19 mouse cellular contexts compared by ENCODE assay signal in genomic region chr2:12293458-12293857, GRCm38 (mm10). TPM values are rescaled to one million over a fixed set of nuclear protein-coding genes. Genes with fewer than 3 reads are reported as not detected.
DNase-seq lines count a peak whose midpoint lies in the region; ATAC-seq and TF ChIP-seq lines count a peak whose summit lies in the region.
"Had no signal": no experiment of that assay in that cellular context is flagged by ENCODE, and none has a peak within 500 bp of the region (broad histone marks: within the 10 kb centered on the region; RNA-seq: fewer than 3 reads in every experiment).

No protein-coding gene starts in this region.

- no peak for ATAC-seq in hindbrain, postnatal 0 days
- ATAC-seq in hindbrain, embryonic 16.5 days: no peak
- no peak for ATAC-seq in inflammation-experienced regulatory T-cells, adult 6 months
- ATAC-seq: intestine, embryonic 16.5 days had no signal

- H3K27ac ChIP-seq in hindbrain, postnatal 0 days: no peak overlapping the region
- H3K27ac ChIP-seq in hindbrain, embryonic 16.5 days (ENCODE audit: low read depth, low read length): no peak overlapping the region
- H3K27ac ChIP-seq in layer of hippocampus, adult 2 months: peak overlapping the region; percentile 92
- H3K27ac ChIP-seq in embryonic facial prominence, embryonic 10.5 days (replicated peaks): no peak overlapping the region
- H3K27ac ChIP-seq: gastrocnemius, adult 2 months; liver, embryonic 15.5 days; macrophage had no signal

- H3K9me3 ChIP-seq in hindbrain, postnatal 0 days (ENCODE audit: low read length): no peaks in the 10 kb centered on the region
- no peaks in the 10 kb centered on the region for H3K9me3 ChIP-seq in hindbrain, embryonic 16.5 days (ENCODE audit: control insufficient read depth, low read length)
- no peaks in the 10 kb centered on the region for H3K9me3 ChIP-seq in embryonic facial prominence, embryonic 10.5 days
- H3K9me3 ChIP-seq: heart, embryonic 12.5 days; hindbrain, embryonic 13.5 days; liver, embryonic 15.5 days; neural tube, embryonic 13.5 days had no signal

- H3K4me2 ChIP-seq in hindbrain, postnatal 0 days (ENCODE audit: low read depth, low read length): no peak overlapping the region
- no peak overlapping the region for H3K4me2 ChIP-seq in hindbrain, embryonic 16.5 days (ENCODE audit: low read length)
- H3K4me2 ChIP-seq: heart, embryonic 12.5 days; hindbrain, embryonic 13.5 days; liver, embryonic 15.5 days; midbrain, embryonic 11.5 days; neural tube, embryonic 13.5 days had no signal

- peak; percentile 35 for DNase-seq in hindbrain, postnatal 0 days (ENCODE audit: low spot score)
- DNase-seq in layer of hippocampus, adult 2 months (ENCODE audit: low spot score in 2 of 2): no peak
- DNase-seq in layer of hippocampus, postnatal 10 days (ENCODE audit: low spot score in 2 of 2): no peak
- DNase-seq in embryonic facial prominence, embryonic 10.5 days (ENCODE audit: low spot score): peak; percentile 23
- DNase-seq in kidney, postnatal 4 days: peak; percentile 24 to 44
- DNase-seq: adrenal gland, postnatal 36 days; B cell, adult 2 months; cerebellum, adult 2 months; thymus, postnatal 4 days had no signal

- peaks cover 5% of the 10 kb centered on the region; the same call in 1 of the 2 replicates for H3K4me1 ChIP-seq in hindbrain, postnatal 0 days (ENCODE audit: insufficient read depth, low read length)
- peaks cover 2% of the 10 kb centered on the region; the same call in 1 of the 2 replicates for H3K4me1 ChIP-seq in hindbrain, embryonic 16.5 days (ENCODE audit: control insufficient read depth, insufficient read depth, low read depth, low read length)
- H3K4me1 ChIP-seq in embryonic facial prominence, embryonic 10.5 days: peaks cover 20% of the 10 kb centered on the region
- H3K4me1 ChIP-seq: heart, embryonic 12.5 days; liver, embryonic 15.5 days had no signal

- no peak overlapping the region for H3K9ac ChIP-seq in hindbrain, postnatal 0 days (replicated peaks; ENCODE audit: low read length)
- H3K9ac ChIP-seq in hindbrain, embryonic 16.5 days (ENCODE audit: low read depth, low read length): no peak overlapping the region
- H3K9ac ChIP-seq: heart, embryonic 12.5 days; hindbrain, embryonic 13.5 days; liver, embryonic 15.5 days; neural tube, embryonic 13.5 days had no signal

- 0 out of 2 replicates have a peak, but pooled peaks have one; percentile 5 for TF ChIP-seq CTCF in hindbrain, postnatal 0 days (IDR thresholded peaks at IDR 0.05; ENCODE audit: low read depth)
- no peak for TF ChIP-seq CTCF in layer of hippocampus, adult 2 months (conservative IDR thresholded peaks at IDR 0.05)

- H3K27me3 ChIP-seq in hindbrain, postnatal 0 days (ENCODE audit: insufficient read depth, low read length): no peaks in the 10 kb centered on the region
- no peaks in the 10 kb centered on the region for H3K27me3 ChIP-seq in hindbrain, embryonic 16.5 days (replicated peaks; ENCODE audit: control insufficient read depth, insufficient read depth, low read length)
- H3K27me3 ChIP-seq in embryonic facial prominence, embryonic 10.5 days (replicated peaks; ENCODE audit: low read depth, poor library complexity, severe bottlenecking): no peaks in the 10 kb centered on the region
- H3K27me3 ChIP-seq: heart, embryonic 12.5 days; liver, embryonic 15.5 days; neural tube, embryonic 13.5 days had no signal

- no peaks in the 10 kb centered on the region for H3K36me3 ChIP-seq in hindbrain, postnatal 0 days (ENCODE audit: insufficient read depth, low read length)
- no peaks in the 10 kb centered on the region for H3K36me3 ChIP-seq in hindbrain, embryonic 16.5 days (ENCODE audit: control insufficient read depth, insufficient read depth, low read length)
- no peaks in the 10 kb centered on the region for H3K36me3 ChIP-seq in embryonic facial prominence, embryonic 10.5 days (replicated peaks)
- H3K36me3 ChIP-seq: heart, embryonic 12.5 days; hindbrain, embryonic 13.5 days; liver, embryonic 15.5 days; neural tube, embryonic 13.5 days had no signal

- 58% methylated on average over 8 of the region's 8 CpGs for WGBS in hindbrain, postnatal 0 days
- WGBS in hindbrain, embryonic 16.5 days: 64% methylated on average over 8 of the region's 8 CpGs
- 70% methylated on average over 8 of the region's 8 CpGs for WGBS in embryonic facial prominence, embryonic 10.5 days

- H3K4me3 ChIP-seq in hindbrain, postnatal 0 days (ENCODE audit: low read length): no peak overlapping the region
- no peak overlapping the region for H3K4me3 ChIP-seq in hindbrain, embryonic 16.5 days (ENCODE audit: low read length)
- H3K4me3 ChIP-seq in layer of hippocampus, adult 2 months: no peak overlapping the region
- H3K4me3 ChIP-seq in embryonic facial prominence, embryonic 10.5 days: no peak overlapping the region
- H3K4me3 ChIP-seq: gastrocnemius, adult 2 months; heart, embryonic 12.5 days; hindbrain, embryonic 13.5 days; liver, embryonic 15.5 days; neural tube, embryonic 13.5 days had no signal

RNA-seq across cellular contexts. Expression of gene Itga8, which starts 8.3 kb away (rescaled TPM):
- total RNA-seq in hindbrain, postnatal 0 days (2014; rRNA removed): 3.6 and 5.3 TPM in 2 replicates
- polyA plus RNA-seq in hindbrain, postnatal 0 days (2015; fragmentation: Nextera tagmentation; extraction: Ambion mirVana): 2.9 and 3.2 TPM in 2 replicates
- 3.1 and 4.0 TPM in 2 replicates for polyA plus RNA-seq in hindbrain, embryonic 16.5 days (2015; fragmentation: Nextera tagmentation; extraction: Ambion mirVana)
- 10 to 100 TPM; 24.4 to 28.5 TPM for total RNA-seq in layer of hippocampus, adult 2 months (2021)
- 10 to 100 TPM; 13.8 to 15.2 TPM for total RNA-seq in layer of hippocampus, postnatal 10 days (2021)
- polyA plus RNA-seq in embryonic facial prominence, embryonic 10.5 days (2016; fragmentation: Nextera tagmentation; extraction: Ambion mirVana): 8.0 and 8.3 TPM in 2 replicates
- polyA plus RNA-seq in inflammation-experienced regulatory T-cells, adult 6 months (2017; shearing (Covaris generic)): not detected

Comparison
In these comparisons a context has a peak if more than half of its experiments do, and no peak if none do; other contexts are left out.
1. DNase-seq: peak in hindbrain, postnatal 0 days (single experiment), embryonic facial prominence, embryonic 10.5 days (single experiment) and kidney, postnatal 4 days (2 of 2); none in layer of hippocampus, adult 2 months (0 of 2) and layer of hippocampus, postnatal 10 days (0 of 2).